Mouse (Mus musculus): ENCODE measurements around the gene Ms4a12. TPM values are rescaled to one million over a fixed set of nuclear protein-coding genes. Genes with fewer than 3 reads are reported as not detected.

Gene Ms4a12
- polyA plus RNA-seq, 1 experiment from 2014 or later, result not detected

DNA sequence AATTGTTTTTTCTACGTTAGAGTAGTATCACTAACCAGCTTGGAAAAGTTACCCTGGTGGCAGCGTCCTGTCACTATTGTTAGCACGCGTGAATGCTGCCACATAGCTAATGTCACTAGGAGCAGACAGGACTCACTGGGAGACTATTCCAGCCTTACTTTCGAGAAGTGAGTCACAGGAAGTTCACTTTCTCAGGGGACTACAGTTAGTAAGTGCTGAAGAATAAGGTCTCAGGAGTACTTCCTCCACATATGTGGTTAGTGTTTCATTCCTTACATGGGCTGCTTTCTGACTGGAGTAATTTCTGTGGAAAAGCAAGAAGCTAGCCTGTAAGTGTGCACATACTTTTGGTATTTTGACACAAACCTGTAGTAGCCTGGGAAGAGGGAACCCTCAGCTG is 2.0 kb upstream of the Ms4a12 start:
- H3K4me1 ChIP-seq, result no peaks in the 10 kb centered on the region

DNA sequence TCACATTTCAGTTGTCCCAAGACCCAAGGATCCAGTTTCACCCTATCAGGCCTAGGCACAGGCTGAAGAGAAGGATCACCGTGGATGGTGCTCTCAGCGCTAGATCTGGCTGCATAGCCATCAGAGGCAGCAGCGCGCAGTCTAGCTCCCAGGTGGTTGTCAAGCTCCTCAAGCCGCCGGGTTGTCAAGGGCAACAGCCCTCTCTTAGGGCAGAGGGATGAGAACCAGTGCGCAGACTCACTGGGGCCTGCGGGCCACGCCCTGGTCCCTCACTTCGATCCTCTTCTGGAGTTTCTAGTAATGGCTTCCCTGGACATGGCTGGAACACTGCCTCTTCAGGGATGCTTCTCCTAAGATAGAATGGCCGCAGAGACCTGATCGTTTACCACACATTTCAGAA is 35.7 kb downstream of the Ms4a12 start, which contains the start of gene Ms4a13:
TSS of gene Ms4a13 (minus strand) at position 192 of the 400 bp plus-strand sequence.
- H3K27ac ChIP-seq, result no peak within 1 kb of the TSS
- no peak for DNase-seq (ENCODE audit: low spot score)
- H3K36me3 ChIP-seq, result no peaks in the 10 kb centered on the region
- no peaks in the 10 kb centered on the region for H3K4me1 ChIP-seq
- H3K4me3 ChIP-seq, result no peak within 1 kb of the TSS
- no peaks in the 10 kb centered on the region for H3K27me3 ChIP-seq (ENCODE audit: insufficient read depth, poor library complexity, severe bottlenecking)
- WGBS, result 52% methylated on average over 12 of the region's 12 CpGs
- no peaks in the 10 kb centered on the region for H3K9me3 ChIP-seq

More for the DNA sequence above, 2.0 kb upstream of the Ms4a12 start:
- no peaks in the 10 kb centered on the region for H3K36me3 ChIP-seq
- DNase-seq (ENCODE audit: low spot score), result no peak
- no peak overlapping the region for H3K4me3 ChIP-seq
- no peaks in the 10 kb centered on the region for H3K27me3 ChIP-seq (ENCODE audit: insufficient read depth, poor library complexity, severe bottlenecking)
- WGBS, result 69% methylated on average over 5 of the region's 5 CpGs
- no peak overlapping the region for H3K27ac ChIP-seq
- no peaks in the 10 kb centered on the region for H3K9me3 ChIP-seq

DNA sequence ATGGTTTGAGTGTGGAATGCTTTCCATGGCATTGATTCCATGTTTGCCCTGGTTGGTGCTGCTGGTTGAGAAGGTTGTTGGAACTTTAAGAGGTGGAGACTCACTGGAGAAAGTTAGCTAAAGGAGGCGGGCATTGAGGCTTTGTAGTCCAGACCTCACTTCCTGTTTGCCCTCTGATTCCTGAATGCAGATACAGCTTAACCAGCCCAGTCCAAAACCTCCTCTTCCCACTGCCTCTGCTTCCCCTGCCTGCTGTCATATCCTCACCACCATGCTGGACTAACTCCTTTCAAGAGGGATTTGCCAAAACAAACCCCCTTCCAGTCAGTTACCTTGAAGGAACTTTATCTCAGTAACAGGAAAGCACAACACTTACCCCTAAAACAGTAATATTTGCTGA is 39.7 kb downstream of the Ms4a12 start:
- Histone ChIP-seq H3K4me1 (no peaks in the 10 kb centered on the region), H3K27ac (no peak overlapping the region), H3K4me3 (no peak overlapping the region), H3K27me3 (ENCODE audit: insufficient read depth, poor library complexity, severe bottlenecking) (no peaks in the 10 kb centered on the region), H3K9me3 (no peaks in the 10 kb centered on the region), H3K36me3 (no peaks in the 10 kb centered on the region)
- no peak for DNase-seq (ENCODE audit: low spot score)
- WGBS, result 60% methylated on average over 1 of the region's 1 CpGs

DNA sequence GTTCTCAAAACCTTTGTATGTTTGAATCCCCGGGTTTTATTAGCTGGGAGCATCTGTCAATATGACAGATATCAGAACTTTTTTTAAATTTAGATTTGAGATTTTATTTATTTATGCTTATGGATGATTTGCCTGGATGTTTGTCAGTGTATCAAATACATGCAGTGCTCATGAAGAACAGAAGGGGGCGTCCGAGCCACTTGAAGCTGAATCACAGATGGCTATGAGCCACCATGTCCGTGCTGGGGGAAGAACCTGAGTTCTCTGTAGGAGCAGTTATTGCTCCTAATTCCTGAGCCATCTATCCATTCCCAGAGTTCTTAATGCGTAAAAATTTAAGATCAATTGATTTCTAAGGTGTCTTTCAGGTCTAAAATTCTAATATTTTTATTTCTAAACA is 48.1 kb downstream of the Ms4a12 start:
- WGBS, result 15% methylated on average over 5 of the region's 5 CpGs
- Histone ChIP-seq H3K27ac (no peak overlapping the region), H3K27me3 (ENCODE audit: insufficient read depth, poor library complexity, severe bottlenecking) (no peaks in the 10 kb centered on the region), H3K4me3 (no peak overlapping the region), H3K4me1 (no peaks in the 10 kb centered on the region), H3K9me3 (no peaks in the 10 kb centered on the region), H3K36me3 (no peaks in the 10 kb centered on the region)
- DNase-seq (ENCODE audit: low spot score), result no peak

DNA sequence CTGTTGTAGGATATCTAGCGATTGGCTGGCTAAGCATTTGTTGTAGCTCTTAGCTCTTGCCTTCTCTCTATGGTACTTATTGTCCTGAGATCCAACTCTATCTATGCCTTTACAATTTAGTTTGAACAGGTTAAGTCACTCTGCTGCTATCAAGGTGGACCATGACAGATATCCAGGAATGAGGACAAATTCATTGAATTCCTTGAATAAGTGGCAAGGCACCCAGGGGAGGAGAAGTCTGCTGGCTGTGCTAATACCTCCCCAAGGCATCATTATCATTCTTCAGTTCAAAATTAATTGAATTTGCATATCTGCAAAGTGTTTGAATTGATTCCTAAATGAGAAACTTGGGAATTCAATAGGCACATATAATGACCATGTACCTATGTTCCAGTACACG is 54.8 kb downstream of the Ms4a12 start:
- Histone ChIP-seq H3K27ac (no peak overlapping the region), H3K27me3 (ENCODE audit: insufficient read depth, poor library complexity, severe bottlenecking) (no peaks in the 10 kb centered on the region), H3K4me3 (no peak overlapping the region), H3K4me1 (no peaks in the 10 kb centered on the region), H3K36me3 (no peaks in the 10 kb centered on the region), H3K9me3 (no peaks in the 10 kb centered on the region)
- DNase-seq (ENCODE audit: low spot score), result no peak
- WGBS, result 73% methylated on average over 2 of the region's 2 CpGs

DNA sequence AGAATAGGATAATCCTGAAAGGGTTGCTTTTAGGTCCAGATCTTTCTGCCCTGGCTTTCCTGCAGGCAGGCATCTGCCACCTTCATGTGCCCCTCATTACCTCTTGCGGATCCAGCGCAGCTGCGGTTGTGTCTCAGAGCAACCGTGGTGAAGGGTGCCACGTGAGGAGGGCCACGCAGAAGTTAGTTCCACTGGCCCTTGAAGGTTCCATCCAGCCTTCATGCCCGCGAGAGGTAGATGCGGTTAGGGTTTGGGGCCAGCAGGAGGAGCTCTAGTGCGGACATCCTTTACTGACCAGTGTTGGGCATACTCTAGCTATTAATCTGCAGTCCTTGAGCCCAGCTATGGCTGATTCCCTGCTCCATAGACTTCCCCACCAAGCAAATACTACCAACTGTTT is 67.1 kb downstream of the Ms4a12 start, which contains the start of gene 1700025F22Rik:
TSS of gene 1700025F22Rik (minus strand) at position 149 of the 400 bp plus-strand sequence.
- H3K9me3 ChIP-seq, result no peaks in the 10 kb centered on the region
- DNase-seq (ENCODE audit: low spot score), result no peak
- H3K27me3 ChIP-seq (ENCODE audit: insufficient read depth, poor library complexity, severe bottlenecking), result no peaks in the 10 kb centered on the region
- WGBS, result 32% methylated on average over 10 of the region's 10 CpGs
- H3K4me1 ChIP-seq, result no peaks in the 10 kb centered on the region
- no peaks in the 10 kb centered on the region for H3K36me3 ChIP-seq
- H3K27ac ChIP-seq, result no peak within 1 kb of the TSS
- no peak within 1 kb of the TSS for H3K4me3 ChIP-seq

Other genes with a start within 250 kb of the Ms4a12 start
- not detected in 2 replicates for gene Ms4a15, start 239.2 kb downstream of the Ms4a12 start, polyA plus RNA-seq (2016; fragmentation: Nextera tagmentation; extraction: Ambion mirVana)
- not detected in 2 replicates for gene Ms4a18, start 214.4 kb downstream of the Ms4a12 start, polyA plus RNA-seq (2016; fragmentation: Nextera tagmentation; extraction: Ambion mirVana)
- gene Ms4a8a, start 151.3 kb downstream of the Ms4a12 start, polyA plus RNA-seq (2016; fragmentation: Nextera tagmentation; extraction: Ambion mirVana), result not detected in 2 replicates
- not detected in 2 replicates for gene 1700017D01Rik, start 101.6 kb downstream of the Ms4a12 start, polyA plus RNA-seq (2016; fragmentation: Nextera tagmentation; extraction: Ambion mirVana)
- not detected in 2 replicates for gene 1700025F22Rik, start 67.1 kb downstream of the Ms4a12 start, polyA plus RNA-seq (2016; fragmentation: Nextera tagmentation; extraction: Ambion mirVana)
- gene Ms4a13, start 35.7 kb downstream of the Ms4a12 start, polyA plus RNA-seq (2016; fragmentation: Nextera tagmentation; extraction: Ambion mirVana), result not detected in 2 replicates
- gene Ms4a1, start 33.8 kb upstream of the Ms4a12 start, polyA plus RNA-seq (2016; fragmentation: Nextera tagmentation; extraction: Ambion mirVana), result not detected in 2 replicates
- gene Ms4a5, start 51.4 kb upstream of the Ms4a12 start, polyA plus RNA-seq (2016; fragmentation: Nextera tagmentation; extraction: Ambion mirVana), result not detected in 2 replicates
- gene Ms4a14, start 82.0 kb upstream of the Ms4a12 start, polyA plus RNA-seq (2016; fragmentation: Nextera tagmentation; extraction: Ambion mirVana), result not detected in 2 replicates
- gene Ms4a7, start 103.7 kb upstream of the Ms4a12 start, polyA plus RNA-seq (2016; fragmentation: Nextera tagmentation; extraction: Ambion mirVana), result not detected in 2 replicates
- gene Ms4a4a, start 143.1 kb upstream of the Ms4a12 start, polyA plus RNA-seq (2016; fragmentation: Nextera tagmentation; extraction: Ambion mirVana), result 0.17 and 0.33 TPM in 2 replicates
- gene Ms4a4c, start 172.3 kb upstream of the Ms4a12 start, polyA plus RNA-seq (2016; fragmentation: Nextera tagmentation; extraction: Ambion mirVana), result not detected in 2 replicates
- gene Ms4a4b, start 211.1 kb upstream of the Ms4a12 start, polyA plus RNA-seq (2016; fragmentation: Nextera tagmentation; extraction: Ambion mirVana), result not detected in 2 replicates
- gene Ms4a6c, start 236.9 kb upstream of the Ms4a12 start, polyA plus RNA-seq (2016; fragmentation: Nextera tagmentation; extraction: Ambion mirVana), result 0.49 TPM in 1 of 2 replicates, not detected in the other